Mouse (Mus musculus): Measurements from ENCODE around the gene St8sia6. TPM values are rescaled to one million over a fixed set of nuclear protein-coding genes. Genes with fewer than 3 reads are reported as not detected.

St8sia6 gene
- polyA plus RNA-seq, 1 experiment, result 0.55 TPM

- Histone ChIP-seq H3K36me3 (ENCODE audit: control insufficient read depth, insufficient read depth, low read length) (no peaks in the 10 kb centered on the region), H3K4me3 (ENCODE audit: low read depth, low read length) (no peak overlapping the region), H3K27ac (ENCODE audit: insufficient read depth, low read depth, low read length) (no peak overlapping the region), H3K27me3 (ENCODE audit: control insufficient read depth, insufficient read depth, low read length) (no peaks in the 10 kb centered on the region), H3K4me1 (ENCODE audit: control insufficient read depth, insufficient read depth, insufficient read length, low read length) (no peaks in the 10 kb centered on the region)
- TF ChIP-seq POLR2A (IDR thresholded peaks at IDR 0.05; ENCODE audit: low read depth, low read length) (no peak), CTCF (IDR thresholded peaks at IDR 0.05; ENCODE audit: extremely low read depth, insufficient read length, insufficient replicate concordance, low read depth, low read length) (no peak)
These were observed 96.3 kb downstream of the St8sia6 start for GRCm38 (mm10) chr2:13697514-13697913.

- no peaks in the 10 kb centered on the region for H3K36me3 ChIP-seq (ENCODE audit: control insufficient read depth, insufficient read depth, low read length)
- 77% methylated on average over 2 of the region's 2 CpGs for WGBS
- TF ChIP-seq CTCF (IDR thresholded peaks at IDR 0.05; ENCODE audit: extremely low read depth, insufficient read length, insufficient replicate concordance, low read depth, low read length) (no peak), POLR2A (IDR thresholded peaks at IDR 0.05; ENCODE audit: low read depth, low read length) (no peak)
- H3K4me1 ChIP-seq (ENCODE audit: control insufficient read depth, insufficient read depth, insufficient read length, low read length), result no peaks in the 10 kb centered on the region
- H3K4me3 ChIP-seq (ENCODE audit: low read depth, low read length), result no peak overlapping the region
- no peaks in the 10 kb centered on the region for H3K27me3 ChIP-seq (ENCODE audit: control insufficient read depth, insufficient read depth, low read length)
- H3K27ac ChIP-seq (ENCODE audit: insufficient read depth, low read depth, low read length), result no peak overlapping the region
These were observed 99.4 kb downstream of the St8sia6 start for GRCm38 (mm10) chr2:13694417-13694816.

GRCm38 (mm10) chr2:13684380-13684779, 109.5 kb downstream of the St8sia6 start:
- H3K4me3 ChIP-seq (ENCODE audit: low read depth, low read length), result no peak overlapping the region
- WGBS, result 21% methylated on average over 4 of the region's 4 CpGs
- no peaks in the 10 kb centered on the region; the same call in 1 of the 2 replicates for H3K4me1 ChIP-seq (ENCODE audit: control insufficient read depth, insufficient read depth, insufficient read length, low read length)
- TF ChIP-seq POLR2A (IDR thresholded peaks at IDR 0.05; ENCODE audit: low read depth, low read length) (no peak), CTCF (IDR thresholded peaks at IDR 0.05; ENCODE audit: extremely low read depth, insufficient read length, insufficient replicate concordance, low read depth, low read length) (no peak)
- no peaks in the 10 kb centered on the region for H3K27me3 ChIP-seq (ENCODE audit: control insufficient read depth, insufficient read depth, low read length)
- H3K36me3 ChIP-seq (ENCODE audit: control insufficient read depth, insufficient read depth, low read length), result no peaks in the 10 kb centered on the region
- no peak overlapping the region for H3K27ac ChIP-seq (ENCODE audit: insufficient read depth, low read depth, low read length)

GRCm38 (mm10) chr2:13683205-13683570, 110.7 kb downstream of the St8sia6 start:
- TF ChIP-seq CTCF (IDR thresholded peaks at IDR 0.05; ENCODE audit: extremely low read depth, insufficient read length, insufficient replicate concordance, low read depth, low read length) (no peak), POLR2A (IDR thresholded peaks at IDR 0.05; ENCODE audit: low read depth, low read length) (no peak)
- H3K36me3 ChIP-seq (ENCODE audit: control insufficient read depth, insufficient read depth, low read length), result no peaks in the 10 kb centered on the region
- H3K27me3 ChIP-seq (ENCODE audit: control insufficient read depth, insufficient read depth, low read length), result no peaks in the 10 kb centered on the region
- H3K4me1 ChIP-seq (ENCODE audit: control insufficient read depth, insufficient read depth, insufficient read length, low read length), result no peaks in the 10 kb centered on the region; the same call in 1 of the 2 replicates
- H3K27ac ChIP-seq (ENCODE audit: insufficient read depth, low read depth, low read length), result no peak overlapping the region
- no peak overlapping the region for H3K4me3 ChIP-seq (ENCODE audit: low read depth, low read length)
- 85% methylated on average over 2 of the region's 2 CpGs for WGBS

- Histone ChIP-seq H3K36me3 (ENCODE audit: control insufficient read depth, insufficient read depth, low read length) (no peaks in the 10 kb centered on the region), H3K4me1 (ENCODE audit: control insufficient read depth, insufficient read depth, insufficient read length, low read length) (no peaks in the 10 kb centered on the region; the same call in 1 of the 2 replicates), H3K27me3 (ENCODE audit: control insufficient read depth, insufficient read depth, low read length) (no peaks in the 10 kb centered on the region), H3K27ac (ENCODE audit: insufficient read depth, low read depth, low read length) (no peak overlapping the region), H3K4me3 (ENCODE audit: low read depth, low read length) (no peak overlapping the region)
- WGBS, result 15% methylated on average over 4 of the region's 4 CpGs
- no peak for TF ChIP-seq POLR2A (IDR thresholded peaks at IDR 0.05; ENCODE audit: low read depth, low read length)
These were observed 111.2 kb downstream of the St8sia6 start for GRCm38 (mm10) chr2:13682488-13683204.

GRCm38 (mm10) chr2:13672946-13673345, 120.9 kb downstream of the St8sia6 start:
- Histone ChIP-seq H3K27ac (ENCODE audit: insufficient read depth, low read depth, low read length) (no peak overlapping the region), H3K36me3 (ENCODE audit: control insufficient read depth, insufficient read depth, low read length) (no peaks in the 10 kb centered on the region), H3K4me3 (ENCODE audit: low read depth, low read length) (no peak overlapping the region), H3K4me1 (ENCODE audit: control insufficient read depth, insufficient read depth, insufficient read length, low read length) (no peaks in the 10 kb centered on the region), H3K27me3 (ENCODE audit: control insufficient read depth, insufficient read depth, low read length) (no peaks in the 10 kb centered on the region)
- 70% methylated on average over 3 of the region's 3 CpGs for WGBS
- TF ChIP-seq POLR2A (IDR thresholded peaks at IDR 0.05; ENCODE audit: low read depth, low read length), result no peak
- peak; percentile 74; the same call in 1 of the 2 replicates for TF ChIP-seq CTCF (IDR thresholded peaks at IDR 0.05; ENCODE audit: extremely low read depth, insufficient read length, insufficient replicate concordance, low read depth, low read length)

GRCm38 (mm10) chr2:13672426-13672825, 121.4 kb downstream of the St8sia6 start:
- Histone ChIP-seq H3K27me3 (ENCODE audit: control insufficient read depth, insufficient read depth, low read length) (no peaks in the 10 kb centered on the region), H3K27ac (ENCODE audit: insufficient read depth, low read depth, low read length) (no peak overlapping the region), H3K4me3 (ENCODE audit: low read depth, low read length) (no peak overlapping the region), H3K4me1 (ENCODE audit: control insufficient read depth, insufficient read depth, insufficient read length, low read length) (no peaks in the 10 kb centered on the region), H3K36me3 (ENCODE audit: control insufficient read depth, insufficient read depth, low read length) (no peaks in the 10 kb centered on the region)
- TF ChIP-seq CTCF (IDR thresholded peaks at IDR 0.05; ENCODE audit: extremely low read depth, insufficient read length, insufficient replicate concordance, low read depth, low read length), result no peak
- no peak for TF ChIP-seq POLR2A (IDR thresholded peaks at IDR 0.05; ENCODE audit: low read depth, low read length)
- 79% methylated on average over 12 of the region's 12 CpGs for WGBS

Measured in small intestine, adult 2 months (tissue).